Mouse (Mus musculus) neural tube, embryonic 11.5 days (tissue): ENCODE measurements at regions not wholly inside any gene's neighbourhood (a gene's known extent, or its start where the extent isn't known, plus 50 kb on each side); places are given as distances from the start of the nearest gene placed in this dataset.

Experiments
- ATAC-seq: fragments of 200-750 bp; cut with Nextera tagmentation; 2 replicates; pipeline ENCODE4 v1.8.0; 2017; ENCODE audit warnings: moderate number of reproducible peaks, mild to moderate bottlenecking, moderate TSS enrichment, moderate library complexity; ENCODE audit not compliant: insufficient read depth, low FRiP score, low TSS enrichment
- DNase-seq: peaks from one replicate; pipeline ENCODE4 v3.0.0-alpha.2; 2015; ENCODE audit warnings: low spot score
- H3K27ac ChIP-seq: fragments of 300-500 bp; sonication (generic); 2 replicates; pipeline ENCODE4 v1.5.1; 2014; ENCODE audit warnings: low read depth, mild to moderate bottlenecking, low read length
- H3K27me3 ChIP-seq: fragments of 300-500 bp; sonication (generic); 2 replicates; pipeline ENCODE4 v1.6.1; 2014; ENCODE audit warnings: mild to moderate bottlenecking, low read length, mixed read lengths; ENCODE audit not compliant: control insufficient read depth, insufficient read depth
- H3K36me3 ChIP-seq: fragments of 300-500 bp; sonication (generic); 2 replicates; pipeline ENCODE4 v1.6.1; 2014; ENCODE audit warnings: mild to moderate bottlenecking, low read length, moderate library complexity, mixed read lengths; ENCODE audit not compliant: control insufficient read depth, insufficient read depth
- H3K4me1 ChIP-seq: fragments of 300-500 bp; sonication (generic); 2 replicates; pipeline ENCODE4 v1.6.1; 2014; ENCODE audit warnings: low read length, mixed read lengths; ENCODE audit not compliant: control insufficient read depth, insufficient read depth
- H3K4me2 ChIP-seq: fragments of 300-500 bp; sonication (generic); 2 replicates; pipeline ENCODE4 v1.6.1; 2014; ENCODE audit warnings: low read depth, mild to moderate bottlenecking, moderate library complexity
- H3K4me3 ChIP-seq: fragments of 300-500 bp; sonication (generic); 2 replicates; pipeline ENCODE4 v1.5.1; 2014; ENCODE audit warnings: low read depth, low read length
- H3K9ac ChIP-seq: fragments of 300-500 bp; sonication (generic); 2 replicates; pipeline ENCODE4 v1.6.1; 2014; ENCODE audit warnings: mild to moderate bottlenecking, low read length
- H3K9me3 ChIP-seq: fragments of 300-500 bp; sonication (generic); 2 replicates; pipeline ENCODE4 v1.6.1; 2016; ENCODE audit warnings: low read length; ENCODE audit not compliant: control insufficient read depth
- WGBS: fragments of 180-500 bp; shearing (Covaris S2); extraction: QIAGEN DNeasy Blood & Tissue Kit; methylation state at CpG from one replicate; pipeline ENCODE4 v1.1.7; 2014; 5-methylcytosine and 5-hydroxymethylcytosine counted together

DNA sequence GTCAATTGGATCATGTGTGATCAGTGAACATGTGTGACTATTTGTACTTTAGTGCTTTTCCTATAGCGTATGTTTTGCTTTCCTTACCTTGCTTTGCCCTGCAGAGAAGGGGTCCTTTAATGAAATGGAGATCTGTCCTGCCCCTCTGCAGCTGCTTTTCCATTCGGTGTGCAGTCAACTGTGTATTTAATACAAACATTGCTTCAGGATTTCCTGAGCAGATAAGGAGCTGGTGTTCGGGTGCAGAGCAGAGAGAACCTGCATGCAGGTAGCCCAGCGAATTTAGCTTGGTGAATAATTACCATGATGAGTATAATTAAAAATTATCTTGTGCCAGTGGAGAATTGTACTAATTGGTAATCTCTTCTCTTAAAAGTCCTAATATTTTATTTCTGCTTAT is 249.4 kb downstream of the Olfr1505 start:
- H3K9ac ChIP-seq = no peak overlapping the region
- no peaks in the 10 kb centered on the region for H3K9me3 ChIP-seq
- DNase-seq (no peak), ATAC-seq (no peak)
- no peak overlapping the region for H3K4me3 ChIP-seq
- H3K27me3 ChIP-seq = no peaks in the 10 kb centered on the region
- no peaks in the 10 kb centered on the region for H3K4me1 ChIP-seq
- 57% methylated on average over 4 of the region's 4 CpGs for WGBS
- no peak overlapping the region for H3K27ac ChIP-seq
- H3K4me2 ChIP-seq = no peak overlapping the region
- H3K36me3 ChIP-seq = no peaks in the 10 kb centered on the region

- H3K9me3 ChIP-seq = no peaks in the 10 kb centered on the region
- ATAC-seq (no peak), DNase-seq (no peak)
- H3K4me2 ChIP-seq = no peak overlapping the region
- no peaks in the 10 kb centered on the region for H3K27me3 ChIP-seq
- no peaks in the 10 kb centered on the region for H3K4me1 ChIP-seq
- WGBS = 65% methylated on average over 2 of the region's 2 CpGs
- H3K4me3 ChIP-seq = no peak overlapping the region
- no peak overlapping the region for H3K27ac ChIP-seq
- no peak overlapping the region for H3K9ac ChIP-seq
- H3K36me3 ChIP-seq = no peaks in the 10 kb centered on the region
These were observed 252.4 kb downstream of the Olfr1505 start for GRCm38 (mm10) chr19:14165775-14166174.

DNA sequence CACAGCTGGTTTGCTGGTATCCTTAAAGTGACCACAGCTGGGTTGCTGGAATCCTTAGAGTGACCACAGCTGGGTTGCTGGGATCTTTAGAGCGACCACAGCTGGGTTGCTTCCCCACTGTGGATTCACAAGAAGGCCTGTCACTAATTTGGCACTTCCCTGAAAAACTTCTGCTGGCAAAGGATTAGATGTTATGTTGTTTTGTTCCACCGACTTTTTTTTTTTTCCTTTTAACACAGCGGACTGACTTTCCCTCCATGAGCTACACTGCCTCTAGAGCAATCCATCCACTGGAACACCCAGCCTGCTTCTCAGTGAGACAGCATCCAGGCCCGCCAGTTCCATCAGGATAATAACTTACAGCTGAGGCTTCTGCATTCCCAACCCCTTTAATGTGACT is 266.9 kb downstream of the Olfr1505 start:
- no peak overlapping the region for H3K4me2 ChIP-seq
- no peaks in the 10 kb centered on the region for H3K27me3 ChIP-seq
- H3K27ac ChIP-seq = no peak overlapping the region
- no peaks in the 10 kb centered on the region for H3K36me3 ChIP-seq
- no peak for ATAC-seq
- WGBS = 29% methylated on average over 4 of the region's 4 CpGs
- no peaks in the 10 kb centered on the region for H3K4me1 ChIP-seq
- no peaks in the 10 kb centered on the region for H3K9me3 ChIP-seq
- H3K4me3 ChIP-seq = no peak overlapping the region
- DNase-seq = no peak
- no peak overlapping the region for H3K9ac ChIP-seq

DNA sequence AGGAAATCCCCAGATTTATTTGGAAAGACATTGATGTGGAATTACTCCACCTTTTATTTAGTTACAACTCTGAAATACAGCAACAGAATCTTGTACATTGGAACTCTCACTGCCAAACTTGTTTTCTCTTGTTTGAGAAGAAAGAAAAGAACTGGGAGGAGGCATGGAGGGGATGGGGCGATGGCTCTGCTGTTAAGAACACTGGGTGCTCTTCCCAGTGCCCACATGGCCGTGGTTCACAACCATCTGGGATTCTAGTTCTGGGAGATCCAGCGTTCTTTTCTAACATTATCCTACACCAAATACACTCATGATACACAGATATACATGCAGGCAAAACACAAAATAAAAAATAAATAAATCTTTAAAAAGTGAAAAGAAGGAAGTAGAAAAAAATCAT is 267.6 kb downstream of the Olfr1505 start:
- DNase-seq (no peak), ATAC-seq (no peak)
- 80% methylated on average over 3 of the region's 3 CpGs for WGBS
- Histone ChIP-seq H3K9me3 (no peaks in the 10 kb centered on the region), H3K9ac (no peak overlapping the region), H3K27me3 (no peaks in the 10 kb centered on the region), H3K36me3 (no peaks in the 10 kb centered on the region), H3K4me3 (no peak overlapping the region), H3K27ac (no peak overlapping the region), H3K4me1 (no peaks in the 10 kb centered on the region), H3K4me2 (no peak overlapping the region)

DNA sequence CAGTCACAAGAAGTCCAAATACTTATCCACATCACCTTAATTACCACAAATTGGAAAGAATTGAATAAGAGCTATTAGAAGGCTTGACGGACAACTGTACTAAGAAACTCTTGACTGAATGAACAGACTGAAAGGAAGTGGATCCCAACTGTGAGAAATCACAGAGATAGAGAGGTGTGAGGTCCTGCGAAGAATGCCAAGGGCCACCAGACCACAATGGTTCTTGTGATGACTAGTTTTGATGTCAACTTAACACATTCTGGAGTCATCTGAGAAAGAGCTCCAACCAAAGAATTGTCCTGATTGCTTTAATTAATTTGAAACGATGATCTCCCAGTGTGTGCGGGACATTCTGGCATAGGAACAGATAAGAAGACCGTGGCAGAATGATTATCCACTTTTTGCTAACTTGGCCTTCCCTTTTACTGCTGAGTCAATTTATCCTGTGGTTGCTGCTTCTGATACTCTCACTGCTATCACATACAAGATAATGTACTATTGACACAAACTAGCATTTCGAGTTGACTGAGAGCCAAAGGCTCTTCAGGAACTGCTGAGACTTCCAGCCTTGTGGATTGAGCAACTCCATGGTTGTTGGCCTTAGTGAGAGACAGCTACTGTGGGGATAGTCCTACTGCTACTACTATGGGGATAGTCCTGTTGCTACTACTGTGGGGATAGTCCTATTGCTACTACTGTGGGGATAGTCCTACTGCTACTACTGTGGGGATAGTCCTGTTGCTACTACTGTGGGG is 268.5 kb downstream of the Olfr1505 start:
- 93% methylated on average over 6 of the region's 6 CpGs for WGBS
- no peaks in the 10 kb centered on the region for H3K36me3 ChIP-seq
- H3K27ac ChIP-seq = no peak overlapping the region
- DNase-seq = no peak
- ATAC-seq = no peak
- no peaks in the 10 kb centered on the region for H3K9me3 ChIP-seq
- H3K9ac ChIP-seq = no peak overlapping the region
- H3K27me3 ChIP-seq = no peaks in the 10 kb centered on the region
- no peaks in the 10 kb centered on the region for H3K4me1 ChIP-seq
- H3K4me3 ChIP-seq = no peak overlapping the region
- no peak overlapping the region for H3K4me2 ChIP-seq

DNA sequence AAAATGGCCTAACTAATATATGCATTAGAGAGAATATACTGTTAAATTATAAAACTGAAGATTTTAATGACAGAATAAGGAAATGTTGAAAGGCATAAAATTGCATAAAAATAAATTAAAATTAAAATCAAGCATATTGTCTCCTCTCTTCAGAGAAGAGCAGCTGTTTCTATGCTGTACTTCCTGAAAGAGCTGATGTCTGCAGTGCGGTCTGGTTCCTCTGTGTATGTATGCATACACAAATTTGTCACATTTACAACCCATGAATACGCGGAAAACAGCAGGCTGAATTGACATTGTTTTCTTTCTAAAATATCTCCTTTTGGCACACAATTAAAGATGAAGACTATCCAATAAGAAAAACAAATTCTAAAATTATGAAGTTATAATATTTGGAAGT is 278.5 kb downstream of the Olfr1505 start:
- no peak overlapping the region for H3K9ac ChIP-seq
- H3K27ac ChIP-seq = no peak overlapping the region
- H3K4me3 ChIP-seq = no peak overlapping the region
- DNase-seq = no peak
- no peak for ATAC-seq
- no peaks in the 10 kb centered on the region for H3K4me1 ChIP-seq
- H3K4me2 ChIP-seq = no peak overlapping the region
- H3K27me3 ChIP-seq = no peaks in the 10 kb centered on the region
- no peaks in the 10 kb centered on the region for H3K36me3 ChIP-seq
- H3K9me3 ChIP-seq = no peaks in the 10 kb centered on the region
- 87% methylated on average over 3 of the region's 3 CpGs for WGBS

- no peak overlapping the region for H3K9ac ChIP-seq
- 86% methylated on average over 3 of the region's 3 CpGs for WGBS
These were observed 284.5 kb downstream of the Olfr1505 start for GRCm38 (mm10) chr19:14197864-14198263.

DNA sequence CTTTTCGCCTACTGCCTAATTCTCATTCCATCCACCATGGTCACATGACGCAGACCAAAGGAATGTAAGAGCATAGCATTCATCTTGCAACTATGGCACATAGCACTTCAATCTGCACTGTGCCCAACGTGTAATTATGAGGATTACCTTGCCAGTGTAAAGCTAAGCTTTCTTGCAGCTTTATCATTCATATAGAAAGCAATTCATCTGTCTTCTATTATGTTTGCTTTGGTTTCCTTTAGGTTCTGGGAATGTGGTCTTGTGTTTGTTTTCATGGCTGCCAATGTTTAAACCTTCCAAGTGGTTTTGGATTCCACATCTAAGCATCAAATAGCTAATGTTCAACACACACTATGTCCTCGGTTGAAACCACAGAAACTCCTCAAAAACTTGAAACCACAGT is 307.2 kb downstream of the Olfr1505 start:
- Histone ChIP-seq H3K4me1 (no peaks in the 10 kb centered on the region), H3K9ac (no peak overlapping the region), H3K27ac (no peak overlapping the region), H3K4me3 (no peak overlapping the region), H3K4me2 (no peak overlapping the region), H3K36me3 (no peaks in the 10 kb centered on the region), H3K9me3 (no peaks in the 10 kb centered on the region), H3K27me3 (no peaks in the 10 kb centered on the region)
- DNase-seq (no peak), ATAC-seq (no peak)
- WGBS = 80% methylated on average over 4 of the region's 4 CpGs

More at GRCm38 (mm10) chr19:14197864-14198263, 284.5 kb downstream of the Olfr1505 start:
- Histone ChIP-seq H3K36me3 (no peaks in the 10 kb centered on the region), H3K4me1 (no peaks in the 10 kb centered on the region), H3K4me2 (no peak overlapping the region), H3K27ac (no peak overlapping the region), H3K9me3 (no peaks in the 10 kb centered on the region), H3K27me3 (no peaks in the 10 kb centered on the region), H3K4me3 (no peak overlapping the region)
- ATAC-seq (no peak), DNase-seq (no peak)

GRCm38 (mm10) chr19:14225061-14225696 is 311.8 kb downstream of the Olfr1505 start:
- WGBS = 69% methylated on average over 6 of the region's 6 CpGs
- DNase-seq = no peak

More at GRCm38 (mm10) chr19:14225061-14225696, 311.8 kb downstream of the Olfr1505 start:
- Histone ChIP-seq H3K4me3 (no peak overlapping the region), H3K9me3 (no peaks in the 10 kb centered on the region), H3K4me2 (no peak overlapping the region), H3K27ac (no peak overlapping the region), H3K4me1 (no peaks in the 10 kb centered on the region), H3K9ac (no peak overlapping the region), H3K36me3 (no peaks in the 10 kb centered on the region), H3K27me3 (no peaks in the 10 kb centered on the region)
- ATAC-seq = no peak
